In the genomic region with DNA sequence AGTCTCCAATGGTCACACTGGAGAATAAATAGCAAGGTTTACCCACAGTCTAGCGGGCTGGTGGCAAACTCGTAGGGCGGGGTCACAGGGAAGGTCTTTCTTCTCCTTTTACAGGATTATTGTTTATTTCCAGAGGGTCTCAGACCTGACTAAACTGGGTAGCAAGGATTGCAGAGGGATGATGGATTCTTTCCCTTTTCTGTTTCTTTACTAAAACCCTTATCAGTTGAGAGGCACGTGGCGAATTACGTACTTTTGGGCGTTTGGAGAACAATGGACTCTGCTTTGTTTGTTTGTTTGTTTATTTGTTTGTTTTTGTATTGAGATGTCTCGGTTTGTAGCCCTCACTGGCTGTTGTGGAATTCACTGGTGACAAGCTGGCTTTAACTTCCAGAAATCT, we compare ENCODE assay signal across 8 mouse cellular contexts. TPM values are rescaled to one million over a fixed set of nuclear protein-coding genes. Genes with fewer than 3 reads are reported as not detected.
DNase-seq lines count a peak whose midpoint lies in the region; ATAC-seq and TF ChIP-seq lines count a peak whose summit lies in the region.

No protein-coding gene starts in this region.

- in situ Hi-C loops in CH12.LX (cut with MboI; ENCODE audit: low pct_ligation_motif_present, low pct_unique_long_range_greater_than_20kb, low sequenced_read_pairs) = loop anchor here (5.0 kb wide), 1 partner anchor 48 kb away; no protein-coding TSS in a partner anchor

- H3K4me2 ChIP-seq in CH12.LX (ENCODE audit: insufficient read depth, low read depth, poor library complexity, severe bottlenecking) = peak overlapping the region; percentile 100
- peak overlapping the region; percentile 65 for H3K4me2 ChIP-seq in forebrain, embryonic 13.5 days
- H3K4me2 ChIP-seq in liver, embryonic 14.5 days (ENCODE audit: low read depth) = peak overlapping the region; percentile 90

- H3K4me3 ChIP-seq in erythroblast, embryonic 14.5 days (replicated peaks) = peak overlapping the region; percentile 57
- peak overlapping the region; percentile 54 to 79 (median 70) for H3K4me3 ChIP-seq in CH12.LX (replicated peaks in 1 of 3; ENCODE audit: low read depth in 2 of 3, low read length in 2 of 3, poor library complexity in 1 of 3)
- H3K4me3 ChIP-seq in forebrain, embryonic 13.5 days = peak overlapping the region; percentile 49
- H3K4me3 ChIP-seq in liver, embryonic 14.5 days (ENCODE audit: insufficient read depth in 1 of 2, low read depth in 2 of 2, low read length in 2 of 2) = peak overlapping the region; percentile 65 to 76

- H3K9ac ChIP-seq in CH12.LX (ENCODE audit: insufficient read depth, low read depth) = peak overlapping the region; percentile 74
- H3K9ac ChIP-seq in forebrain, embryonic 13.5 days = peak overlapping the region; percentile 54
- H3K9ac ChIP-seq in liver, embryonic 14.5 days (replicated peaks) = peak overlapping the region; percentile 60

- no peak overlapping the region for H3K27ac ChIP-seq in CH12.LX (ENCODE audit: insufficient read depth, low read depth)
- no peak overlapping the region for H3K27ac ChIP-seq in forebrain, embryonic 13.5 days
- H3K27ac ChIP-seq in liver, embryonic 14.5 days = no peak overlapping the region

- H3K36me3 ChIP-seq in erythroblast, embryonic 14.5 days (ENCODE audit: control insufficient read depth) = no peaks in the 10 kb centered on the region
- H3K36me3 ChIP-seq in CH12.LX (replicated peaks in 1 of 2; ENCODE audit: control insufficient read depth in 1 of 2, insufficient read depth in 1 of 2, low read length in 1 of 2) = no peaks in the 10 kb centered on the region
- no peaks in the 10 kb centered on the region for H3K36me3 ChIP-seq in forebrain, embryonic 13.5 days (ENCODE audit: poor library complexity, severe bottlenecking)
- H3K36me3 ChIP-seq in liver, embryonic 14.5 days (replicated peaks; ENCODE audit: control insufficient read depth, insufficient read depth, low read depth) = no peaks in the 10 kb centered on the region

- DNase-seq in CH12.LX (ENCODE audit: extremely low read depth) (no peak), MN1 (ENCODE audit: low spot score) (no peak)
- no peak for DNase-seq in liver, embryonic 14.5 days (ENCODE audit: low read depth in 3 of 3, low spot score in 3 of 3)

- WGBS in forebrain, embryonic 13.5 days = 6% methylated on average over 8 of the region's 8 CpGs
- WGBS in liver, embryonic 14.5 days (ENCODE audit: insufficient replicate concordance) = 1% methylated on average over 8 of the region's 8 CpGs

- no peak for TF ChIP-seq CTCF in CH12.LX (conservative IDR thresholded peaks at IDR 0.05 in 1 of 2, IDR thresholded peaks at IDR 0.05 in 1 of 2; ENCODE audit: low read depth in 2 of 2, low read length in 2 of 2)
- TF ChIP-seq CTCF in liver, embryonic 14.5 days (IDR thresholded peaks at IDR 0.05; ENCODE audit: low read depth) = no peak

- H3K79me2 ChIP-seq in CH12.LX (replicated peaks; ENCODE audit: control insufficient read depth, extremely low read depth, insufficient read depth, poor library complexity, severe bottlenecking) = no peaks in the 10 kb centered on the region

- H3K4me1 ChIP-seq in erythroblast, embryonic 14.5 days (ENCODE audit: control insufficient read depth) = peaks cover 31% of the 10 kb centered on the region
- H3K4me1 ChIP-seq in CH12.LX (ENCODE audit: control insufficient read depth in 1 of 2, insufficient read depth in 2 of 2) = peaks cover 0 to 17% of the 10 kb centered on the region in 2 experiments; a peak in 2 of 4 replicates
- peaks cover 11% of the 10 kb centered on the region; the same call in 1 of the 2 replicates for H3K4me1 ChIP-seq in forebrain, embryonic 13.5 days
- H3K4me1 ChIP-seq in liver, embryonic 14.5 days (replicated peaks; ENCODE audit: control insufficient read depth in 2 of 2, insufficient read depth in 2 of 2, low read length in 1 of 2) = peaks cover 4 to 15% of the 10 kb centered on the region in 2 experiments; a peak in 3 of 4 replicates

- TF ChIP-seq POLR2A in CH12.LX (IDR thresholded peaks at IDR 0.05; ENCODE audit: low read depth, low read length) = no peak

- no peaks in the 10 kb centered on the region for H3K9me3 ChIP-seq in erythroblast, embryonic 14.5 days (ENCODE audit: control insufficient read depth, low read length)
- no peaks in the 10 kb centered on the region for H3K9me3 ChIP-seq in CH12.LX (replicated peaks; ENCODE audit: low read length)
- no peaks in the 10 kb centered on the region for H3K9me3 ChIP-seq in forebrain, embryonic 13.5 days (replicated peaks)
- H3K9me3 ChIP-seq in liver, embryonic 14.5 days (ENCODE audit: control insufficient read depth, low read length) = no peaks in the 10 kb centered on the region

- no peak for TF ChIP-seq RAD21 in CH12.LX (IDR thresholded peaks at IDR 0.05; ENCODE audit: low read depth, low read length)

- no peak for ATAC-seq in erythroblast, adult 5-6 weeks (replicated peaks; ENCODE audit: low FRiP score, poor library complexity, severe bottlenecking)
- no peak for ATAC-seq in forebrain, embryonic 13.5 days
- ATAC-seq in liver, embryonic 14.5 days (ENCODE audit: insufficient read depth) = no peak
- no peak for ATAC-seq in megakaryocyte-erythroid progenitor cell, adult 5-6 weeks (replicated peaks; ENCODE audit: low FRiP score, low TSS enrichment, poor library complexity, severe bottlenecking)
- ATAC-seq in granulocyte monocyte progenitor cell, adult 5-6 weeks (replicated peaks; ENCODE audit: poor library complexity, severe bottlenecking) = no peak

- dilution Hi-C loops in CH12.LX (cut with MboI; ENCODE audit: extremely low pct_ligation_motif_present, extremely low pct_unique_long_range_greater_than_20kb, low sequenced_read_pairs) = no loop called here

- H3K27me3 ChIP-seq in erythroblast, embryonic 14.5 days (ENCODE audit: control insufficient read depth) = peaks cover 23% of the 10 kb centered on the region
- peaks cover 22% of the 10 kb centered on the region for H3K27me3 ChIP-seq in CH12.LX (replicated peaks)
- peaks cover 11% of the 10 kb centered on the region for H3K27me3 ChIP-seq in forebrain, embryonic 13.5 days
- no peaks in the 10 kb centered on the region; the same call in 1 of the 2 replicates for H3K27me3 ChIP-seq in liver, embryonic 14.5 days (ENCODE audit: control insufficient read depth, insufficient read depth, low read length)

- no peak for TF ChIP-seq EP300 in CH12.LX (IDR thresholded peaks at IDR 0.05; ENCODE audit: low read length)
- TF ChIP-seq EP300 in liver, embryonic 14.5 days (IDR thresholded peaks at IDR 0.05; ENCODE audit: low read depth) = no peak

TF ChIP-seq in CH12.LX, 34 proteins besides CTCF, POLR2A, EP300 and RAD21:
- no peak for TF ChIP-seq PAX5 (IDR thresholded peaks at IDR 0.05; ENCODE audit: low read length)
- TF ChIP-seq ZKSCAN1 (IDR thresholded peaks at IDR 0.05; ENCODE audit: borderline replicate concordance, low read depth, low read length) = no peak
- TF ChIP-seq ETS1 (conservative IDR thresholded peaks at IDR 0.05; ENCODE audit: low read depth, low read length) = no peak
- no peak for TF ChIP-seq JUND (conservative IDR thresholded peaks at IDR 0.05; ENCODE audit: low read depth, low read length)
- TF ChIP-seq SIN3A (IDR thresholded peaks at IDR 0.05; ENCODE audit: low read length) = peak; percentile 64; the same call in 1 of the 2 replicates
- TF ChIP-seq NRF1 (IDR thresholded peaks at IDR 0.05; ENCODE audit: low read depth, low read length) = no peak
- 0 out of 2 replicates have a peak, but pooled peaks have one; percentile 8 for TF ChIP-seq MEF2A (IDR thresholded peaks at IDR 0.05; ENCODE audit: borderline replicate concordance, low read depth, low read length)
- no peak for TF ChIP-seq SMC3 (IDR thresholded peaks at IDR 0.05; ENCODE audit: low read depth, low read length)
- no peak for TF ChIP-seq NELFE (IDR thresholded peaks at IDR 0.05; ENCODE audit: low read depth, low read length)
- TF ChIP-seq USF1 (IDR thresholded peaks at IDR 0.05; ENCODE audit: low read depth, low read length) = no peak
- TF ChIP-seq BHLHE40 (IDR thresholded peaks at IDR 0.05; ENCODE audit: low read depth, low read length) = peak; percentile 59
- no peak for TF ChIP-seq TCF12 (IDR thresholded peaks at IDR 0.05; ENCODE audit: low read depth, low read length)

RNA-seq across cellular contexts. Expression of a gene that starts 13.5 kb away (rescaled TPM):
- polyA plus RNA-seq in erythroblast, embryonic 14.5 days (2012) = not detected in 2 replicates
- total RNA-seq in erythroblast, adult 5-6 weeks (2015; ENCODE audit: low replicate concordance) = not detected in 2 replicates
- not detected in 2 replicates for total RNA-seq in erythroblast, adult 5-6 weeks (2017; ENCODE audit: low replicate concordance)
- total RNA-seq in CH12.LX (2012; rRNA removed) (not detected in 2 replicates), CH12.LX (2014; rRNA removed) (not detected in 2 replicates)
- polyA plus RNA-seq in CH12.LX (2012; ENCODE audit: insufficient read length, low read depth) = not detected in 2 replicates
- not detected in 2 replicates for polyA plus RNA-seq in forebrain, embryonic 13.5 days (2015; fragmentation: Nextera tagmentation; extraction: Ambion mirVana)
- not detected in 2 replicates for polyA plus RNA-seq in liver, embryonic 14.5 days (2012; rRNA removed)
- not detected in 2 replicates for polyA plus RNA-seq in liver, embryonic 14.5 days (2014; fragmentation: Nextera tagmentation; extraction: Ambion mirVana)
- total RNA-seq in megakaryocyte-erythroid progenitor cell, adult 5-6 weeks (2014; fragmentation: Nextera tagmentation) = not detected in 2 replicates
- total RNA-seq in megakaryocyte-erythroid progenitor cell, adult 5-6 weeks (2017) = not detected in 2 replicates
- total RNA-seq in granulocyte monocyte progenitor cell, adult 5-6 weeks (2014; fragmentation: Nextera tagmentation) = not detected in 2 replicates
- total RNA-seq in granulocyte monocyte progenitor cell, adult 5-6 weeks (2017) = not detected in 2 replicates

RNA-seq across cellular contexts. Expression of a gene that starts 32.8 kb away (rescaled TPM):
- not detected in 2 replicates for polyA plus RNA-seq in erythroblast, embryonic 14.5 days (2012)
- not detected in 2 replicates for total RNA-seq in erythroblast, adult 5-6 weeks (2015; ENCODE audit: low replicate concordance)
- not detected in 2 replicates for total RNA-seq in erythroblast, adult 5-6 weeks (2017; ENCODE audit: low replicate concordance)
- total RNA-seq in CH12.LX (2012; rRNA removed) (0.29 TPM in 1 of 2 replicates, not detected in the other), CH12.LX (2014; rRNA removed) (1.3 and 1.4 TPM in 2 replicates)
- 1.2 and 2.2 TPM in 2 replicates for polyA plus RNA-seq in CH12.LX (2012; ENCODE audit: insufficient read length, low read depth)
- polyA plus RNA-seq in forebrain, embryonic 13.5 days (2015; fragmentation: Nextera tagmentation; extraction: Ambion mirVana) = not detected in 2 replicates
- 0.02 TPM in 1 of 2 replicates, not detected in the other for polyA plus RNA-seq in liver, embryonic 14.5 days (2012; rRNA removed)
- polyA plus RNA-seq in liver, embryonic 14.5 days (2014; fragmentation: Nextera tagmentation; extraction: Ambion mirVana) = not detected in 2 replicates
- total RNA-seq in megakaryocyte-erythroid progenitor cell, adult 5-6 weeks (2014; fragmentation: Nextera tagmentation) = not detected in 2 replicates
- total RNA-seq in megakaryocyte-erythroid progenitor cell, adult 5-6 weeks (2017) = not detected in 2 replicates
- total RNA-seq in granulocyte monocyte progenitor cell, adult 5-6 weeks (2014; fragmentation: Nextera tagmentation) = not detected in 2 replicates
- not detected in 2 replicates for total RNA-seq in granulocyte monocyte progenitor cell, adult 5-6 weeks (2017)
